Mouse (Mus musculus): Measurements from ENCODE around the gene Hpf1. TPM values are rescaled to one million over a fixed set of nuclear protein-coding genes. Genes with fewer than 3 reads are reported as not detected.
A peak's percentile ranks its signal among the peaks of the same experiment; 100 is the strongest.

The Hpf1 gene
- total and polyA plus RNA-seq, 2 experiments from 2014 or later = 9.5 to 53.6 TPM

DNA sequence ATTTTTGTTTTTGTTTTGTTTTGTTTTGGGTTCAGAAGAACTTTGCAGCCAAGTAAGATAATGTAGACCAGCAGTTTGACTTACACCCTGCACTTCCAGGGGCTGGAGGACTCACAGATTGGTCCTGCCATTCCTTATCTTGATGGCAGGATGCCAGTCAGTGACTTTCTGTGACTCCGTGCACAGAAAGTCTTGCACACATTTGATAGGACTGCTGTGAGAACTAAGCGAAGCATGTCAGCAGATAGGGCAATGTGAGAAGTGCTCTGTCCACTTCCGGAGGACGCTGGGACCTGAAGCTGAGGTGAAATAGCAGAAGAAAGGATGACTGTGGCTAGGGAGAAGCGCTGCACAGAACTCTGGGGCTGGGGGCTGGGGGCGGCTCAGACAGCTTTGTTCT lies 5.7 kb downstream of the Hpf1 start:
- H3K4me3 ChIP-seq (ENCODE audit: low read depth, low read length) = no peak overlapping the region
- 29% methylated on average over 6 of the region's 6 CpGs for WGBS

DNA sequence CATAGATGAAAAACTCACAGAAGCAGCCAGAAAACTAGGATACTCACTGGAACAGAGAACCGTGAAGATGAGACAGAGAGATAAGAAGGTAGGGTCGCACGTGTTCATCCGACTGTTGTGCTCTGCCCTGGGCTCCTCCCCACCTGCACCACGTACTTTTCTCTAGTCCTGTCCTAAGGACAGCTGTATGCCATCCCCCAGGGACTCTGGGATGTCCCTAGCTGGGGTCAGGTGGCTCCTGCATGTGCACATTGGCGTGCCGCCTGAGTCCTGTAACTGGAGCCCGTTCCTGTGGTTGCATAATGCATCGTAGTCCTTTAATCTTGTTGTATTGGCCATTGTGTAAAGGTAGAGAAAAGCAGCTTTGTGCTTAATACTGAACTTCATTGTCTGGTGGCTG lies 9.9 kb downstream of the Hpf1 start:
- Histone ChIP-seq H3K4me2 (ENCODE audit: low read depth, low read length) (no peak overlapping the region), H3K9ac (replicated peaks; ENCODE audit: low read depth, low read length) (no peak overlapping the region), H3K27ac (ENCODE audit: low read depth) (no peak overlapping the region), H3K4me3 (ENCODE audit: low read depth, low read length) (no peak overlapping the region), H3K36me3 (replicated peaks; ENCODE audit: control insufficient read depth, insufficient read depth, low read length) (peaks cover 14% of the 10 kb centered on the region), H3K27me3 (ENCODE audit: control insufficient read depth, insufficient read depth, low read length) (no peaks in the 10 kb centered on the region), H3K4me1 (ENCODE audit: control insufficient read depth, insufficient read depth) (peaks cover 18% of the 10 kb centered on the region), H3K9me3 (replicated peaks; ENCODE audit: control insufficient read depth, low read length) (no peaks in the 10 kb centered on the region)
- DNase-seq (ENCODE audit: low spot score) (no peak), ATAC-seq (ENCODE audit: insufficient read depth, low read depth) (no peak)
- TF ChIP-seq EP300 (IDR thresholded peaks at IDR 0.05; ENCODE audit: low read depth) (no peak), CTCF (IDR thresholded peaks at IDR 0.05; ENCODE audit: low read depth) (no peak)
- WGBS = 76% methylated on average over 9 of the region's 9 CpGs

More for the DNA sequence above, 5.7 kb downstream of the Hpf1 start:
- H3K9ac ChIP-seq (replicated peaks; ENCODE audit: low read depth, low read length) = no peak overlapping the region
- ATAC-seq (ENCODE audit: insufficient read depth, low read depth) = peak; percentile 54
- no peaks in the 10 kb centered on the region for H3K9me3 ChIP-seq (replicated peaks; ENCODE audit: control insufficient read depth, low read length)
- peaks cover 17% of the 10 kb centered on the region; the same call in 1 of the 2 replicates for H3K36me3 ChIP-seq (replicated peaks; ENCODE audit: control insufficient read depth, insufficient read depth, low read length)
- H3K27me3 ChIP-seq (ENCODE audit: control insufficient read depth, insufficient read depth, low read length) = no peaks in the 10 kb centered on the region
- H3K4me2 ChIP-seq (ENCODE audit: low read depth, low read length) = peak overlapping the region; percentile 19
- peak overlapping the region; percentile 43 for H3K27ac ChIP-seq (ENCODE audit: low read depth)
- TF ChIP-seq EP300 (IDR thresholded peaks at IDR 0.05; ENCODE audit: low read depth) = no peak
- no peak for TF ChIP-seq CTCF (IDR thresholded peaks at IDR 0.05; ENCODE audit: low read depth)
- DNase-seq (ENCODE audit: low spot score) = no peak
- H3K4me1 ChIP-seq (ENCODE audit: control insufficient read depth, insufficient read depth) = peaks cover 29% of the 10 kb centered on the region

DNA sequence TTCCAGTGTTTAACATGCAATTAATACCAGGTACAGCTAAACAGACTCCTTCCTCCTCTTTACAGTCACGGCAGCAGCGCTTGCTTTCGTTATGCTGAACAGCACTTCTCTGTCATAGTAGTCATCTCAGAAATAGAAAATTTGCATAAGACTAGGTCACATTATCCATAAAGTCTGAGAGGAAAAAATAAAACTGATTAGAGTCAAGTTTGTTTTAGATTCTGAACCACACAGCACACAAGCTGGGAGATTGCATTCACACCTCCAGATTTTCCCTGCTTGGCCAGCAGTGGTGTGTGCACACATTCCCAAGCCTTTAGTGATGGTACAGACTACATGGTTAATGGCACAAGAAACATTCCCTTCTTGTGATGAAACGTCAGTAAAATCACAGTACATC lies 21.9 kb downstream of the Hpf1 start:
- no peak overlapping the region for H3K4me2 ChIP-seq (ENCODE audit: low read depth, low read length)
- WGBS = 77% methylated on average over 4 of the region's 4 CpGs

GRCm38 (mm10) chr8:60912554-60912953 lies 22.3 kb downstream of the Hpf1 start:
- H3K9ac ChIP-seq (replicated peaks; ENCODE audit: low read depth, low read length) = no peak overlapping the region

More for the DNA sequence above, 21.9 kb downstream of the Hpf1 start:
- H3K27me3 ChIP-seq (ENCODE audit: control insufficient read depth, insufficient read depth, low read length) = no peaks in the 10 kb centered on the region
- no peak for TF ChIP-seq CTCF (IDR thresholded peaks at IDR 0.05; ENCODE audit: low read depth)
- no peaks in the 10 kb centered on the region for H3K4me1 ChIP-seq (ENCODE audit: control insufficient read depth, insufficient read depth)
- H3K27ac ChIP-seq (ENCODE audit: low read depth) = no peak overlapping the region
- DNase-seq (ENCODE audit: low spot score) = no peak
- ATAC-seq (ENCODE audit: insufficient read depth, low read depth) = no peak
- H3K4me3 ChIP-seq (ENCODE audit: low read depth, low read length) = no peak overlapping the region
- H3K36me3 ChIP-seq (replicated peaks; ENCODE audit: control insufficient read depth, insufficient read depth, low read length) = peaks cover 53% of the 10 kb centered on the region
- H3K9me3 ChIP-seq (replicated peaks; ENCODE audit: control insufficient read depth, low read length) = no peaks in the 10 kb centered on the region
- H3K9ac ChIP-seq (replicated peaks; ENCODE audit: low read depth, low read length) = no peak overlapping the region

GRCm38 (mm10) chr8:60919069-60919468 lies 28.9 kb downstream of the Hpf1 start:
- no peaks in the 10 kb centered on the region for H3K27me3 ChIP-seq (ENCODE audit: control insufficient read depth, insufficient read depth, low read length)
- no peak overlapping the region for H3K27ac ChIP-seq (ENCODE audit: low read depth)
- no peak overlapping the region for H3K4me2 ChIP-seq (ENCODE audit: low read depth, low read length)
- TF ChIP-seq EP300 (IDR thresholded peaks at IDR 0.05; ENCODE audit: low read depth) = no peak
- TF ChIP-seq CTCF (IDR thresholded peaks at IDR 0.05; ENCODE audit: low read depth) = no peak
- ATAC-seq (ENCODE audit: insufficient read depth, low read depth) (no peak), DNase-seq (ENCODE audit: low spot score) (no peak)
- peaks cover 26% of the 10 kb centered on the region for H3K36me3 ChIP-seq (replicated peaks; ENCODE audit: control insufficient read depth, insufficient read depth, low read length)
- H3K9ac ChIP-seq (replicated peaks; ENCODE audit: low read depth, low read length) = no peak overlapping the region
- 86% methylated on average over 3 of the region's 3 CpGs for WGBS
- H3K4me3 ChIP-seq (ENCODE audit: low read depth, low read length) = no peak overlapping the region
- H3K4me1 ChIP-seq (ENCODE audit: control insufficient read depth, insufficient read depth) = no peaks in the 10 kb centered on the region
- no peaks in the 10 kb centered on the region for H3K9me3 ChIP-seq (replicated peaks; ENCODE audit: control insufficient read depth, low read length)

More at GRCm38 (mm10) chr8:60912554-60912953, 22.3 kb downstream of the Hpf1 start:
- H3K27me3 ChIP-seq (ENCODE audit: control insufficient read depth, insufficient read depth, low read length) = no peaks in the 10 kb centered on the region
- no peak overlapping the region for H3K4me2 ChIP-seq (ENCODE audit: low read depth, low read length)
- H3K9me3 ChIP-seq (replicated peaks; ENCODE audit: control insufficient read depth, low read length) = no peaks in the 10 kb centered on the region
- DNase-seq (ENCODE audit: low spot score) (no peak), ATAC-seq (ENCODE audit: insufficient read depth, low read depth) (no peak)
- H3K27ac ChIP-seq (ENCODE audit: low read depth) = no peak overlapping the region
- peaks cover 53% of the 10 kb centered on the region for H3K36me3 ChIP-seq (replicated peaks; ENCODE audit: control insufficient read depth, insufficient read depth, low read length)
- 72% methylated on average over 10 of the region's 10 CpGs for WGBS
- no peak overlapping the region for H3K4me3 ChIP-seq (ENCODE audit: low read depth, low read length)
- TF ChIP-seq EP300 (IDR thresholded peaks at IDR 0.05; ENCODE audit: low read depth) (no peak), CTCF (IDR thresholded peaks at IDR 0.05; ENCODE audit: low read depth) (no peak)
- H3K4me1 ChIP-seq (ENCODE audit: control insufficient read depth, insufficient read depth) = no peaks in the 10 kb centered on the region

- ATAC-seq (ENCODE audit: insufficient read depth, low read depth) = no peak
- H3K36me3 ChIP-seq (replicated peaks; ENCODE audit: control insufficient read depth, insufficient read depth, low read length) = peaks cover 21% of the 10 kb centered on the region
- WGBS = 86% methylated on average over 4 of the region's 4 CpGs
Observed at GRCm38 (mm10) chr8:60920176-60920575, 30.0 kb downstream of the Hpf1 start.

More at GRCm38 (mm10) chr8:60920176-60920575, 30.0 kb downstream of the Hpf1 start:
- no peak for DNase-seq (ENCODE audit: low spot score)
- Histone ChIP-seq H3K4me2 (ENCODE audit: low read depth, low read length) (no peak overlapping the region), H3K27me3 (ENCODE audit: control insufficient read depth, insufficient read depth, low read length) (no peaks in the 10 kb centered on the region), H3K4me3 (ENCODE audit: low read depth, low read length) (no peak overlapping the region), H3K27ac (ENCODE audit: low read depth) (no peak overlapping the region), H3K9ac (replicated peaks; ENCODE audit: low read depth, low read length) (no peak overlapping the region), H3K9me3 (replicated peaks; ENCODE audit: control insufficient read depth, low read length) (no peaks in the 10 kb centered on the region), H3K4me1 (ENCODE audit: control insufficient read depth, insufficient read depth) (no peaks in the 10 kb centered on the region)
- no peak for TF ChIP-seq CTCF (IDR thresholded peaks at IDR 0.05; ENCODE audit: low read depth)
